Mouse (Mus musculus) forebrain, embryonic 10.5 days (tissue): Measurements from ENCODE around the gene Gpr89. TPM values are rescaled to one million over a fixed set of nuclear protein-coding genes. Genes with fewer than 3 reads are reported as not detected.
A peak's percentile ranks its signal among the peaks of the same experiment; 100 is the strongest.

Source experiments
- DNase-seq: peaks from one replicate; pipeline ENCODE4 v3.0.0-alpha.2; 2017; ENCODE audit warnings: low spot score; ENCODE audit errors: extremely low spot score
- H3K27ac ChIP-seq: fragments of 300-500 bp; sonication (generic); 2 replicates; pipeline ENCODE4 v1.5.1; 2016; ENCODE audit warnings: mild to moderate bottlenecking
- H3K27me3 ChIP-seq: fragments of 300-500 bp; sonication (generic); 2 replicates; pipeline ENCODE4 v1.6.1; 2016; ENCODE audit warnings: mild to moderate bottlenecking; ENCODE audit not compliant: poor library complexity, severe bottlenecking
- H3K36me3 ChIP-seq: fragments of 300-500 bp; sonication (generic); replicated peaks from 2 replicates; pipeline ENCODE4 v1.6.1; 2016; ENCODE audit warnings: mild to moderate bottlenecking, moderate library complexity
- H3K4me1 ChIP-seq: fragments of 300-500 bp; sonication (generic); 2 replicates; pipeline ENCODE4 v1.6.1; 2016
- H3K4me3 ChIP-seq: fragments of 300-500 bp; sonication (generic); 2 replicates; pipeline ENCODE4 v1.5.1; 2016; ENCODE audit warnings: mild to moderate bottlenecking, moderate library complexity
- H3K9me3 ChIP-seq: fragments of 300-500 bp; sonication (generic); 2 replicates; pipeline ENCODE4 v1.6.1; 2016; ENCODE audit warnings: mild to moderate bottlenecking, moderate library complexity
- WGBS: fragments of 180-500 bp; shearing (Covaris S2); methylation state at CpG from one replicate; pipeline ENCODE4 v1.1.7; 2016; 5-methylcytosine and 5-hydroxymethylcytosine counted together
- polyA plus RNA-seq: library from polyadenylated mRNA; unstranded; fragments of >200 nt; fragmentation: Nextera tagmentation; extraction: Ambion mirVana; gene quantifications from 2 replicates; pipeline ENCODE4 v1.2.1, GENCODE M21; 2016

Gpr89 gene
- 36.0 and 40.2 TPM in 2 replicates for polyA plus RNA-seq

GRCm38 (mm10) chr3:96904851-96905541, at the start of gene Gpr89:
Gene Gpr89, minus strand, starts transcription at chr3:96905346.
- Histone ChIP-seq H3K9me3 (no peaks in the 10 kb centered on the region), H3K27me3 (peaks cover 19% of the 10 kb centered on the region), H3K27ac (peak within 1 kb of the TSS; percentile 88), H3K36me3 (no peaks in the 10 kb centered on the region; the same call in 1 of the 2 replicates), H3K4me1 (peaks cover 15% of the 10 kb centered on the region), H3K4me3 (peak within 1 kb of the TSS; percentile 99)
- DNase-seq, result peak; percentile 95
- under 1% methylated on average over 40 of the region's 40 CpGs for WGBS

GRCm38 (mm10) chr3:96953489-96954233, 48.5 kb upstream of the Gpr89 start:
- no peak for DNase-seq
- Histone ChIP-seq H3K4me1 (no peaks in the 10 kb centered on the region; the same call in 1 of the 2 replicates), H3K27me3 (no peaks in the 10 kb centered on the region), H3K9me3 (no peaks in the 10 kb centered on the region), H3K27ac (no peak overlapping the region), H3K4me3 (no peak overlapping the region), H3K36me3 (no peaks in the 10 kb centered on the region)
- WGBS, result 70% methylated on average over 14 of the region's 14 CpGs

- Histone ChIP-seq H3K27me3 (no peaks in the 10 kb centered on the region), H3K9me3 (0 out of 2 replicates have a peak, but pooled peaks cover 5% of the 10 kb centered on the region), H3K4me1 (peaks cover 16% of the 10 kb centered on the region), H3K4me3 (no peak overlapping the region), H3K36me3 (no peaks in the 10 kb centered on the region), H3K27ac (no peak overlapping the region)
- WGBS, result 90% methylated on average over 2 of the region's 2 CpGs
- no peak for DNase-seq
Measured at GRCm38 (mm10) chr3:96942706-96943105, 37.6 kb upstream of the Gpr89 start.

GRCm38 (mm10) chr3:96938738-96939137, 33.6 kb upstream of the Gpr89 start:
- Histone ChIP-seq H3K9me3 (0 out of 2 replicates have a peak, but pooled peaks cover 5% of the 10 kb centered on the region), H3K36me3 (no peaks in the 10 kb centered on the region), H3K27ac (no peak overlapping the region), H3K4me3 (peak overlapping the region; percentile 41), H3K4me1 (peaks cover 28% of the 10 kb centered on the region), H3K27me3 (peaks cover 21% of the 10 kb centered on the region)
- WGBS, result 12% methylated on average over 11 of the region's 11 CpGs
- peak; percentile 82 for DNase-seq

GRCm38 (mm10) chr3:96937606-96938005, 32.5 kb upstream of the Gpr89 start:
- peaks cover 29% of the 10 kb centered on the region for H3K4me1 ChIP-seq
- no peak for DNase-seq
- no peak overlapping the region for H3K4me3 ChIP-seq
- no peaks in the 10 kb centered on the region for H3K9me3 ChIP-seq
- no peak overlapping the region for H3K27ac ChIP-seq
- H3K27me3 ChIP-seq, result peaks cover 22% of the 10 kb centered on the region
- 37% methylated on average over 5 of the region's 5 CpGs for WGBS
- no peaks in the 10 kb centered on the region for H3K36me3 ChIP-seq

GRCm38 (mm10) chr3:96936241-96936640, 31.1 kb upstream of the Gpr89 start:
- peaks cover 42% of the 10 kb centered on the region for H3K4me1 ChIP-seq
- H3K4me3 ChIP-seq, result no peak overlapping the region
- H3K27me3 ChIP-seq, result peaks cover 25% of the 10 kb centered on the region
- no peaks in the 10 kb centered on the region for H3K36me3 ChIP-seq
- no peaks in the 10 kb centered on the region for H3K9me3 ChIP-seq
- no peak overlapping the region for H3K27ac ChIP-seq
- no peak for DNase-seq
- 10% methylated on average over 6 of the region's 6 CpGs for WGBS

GRCm38 (mm10) chr3:96931261-96931681, 26.1 kb upstream of the Gpr89 start:
- no peaks in the 10 kb centered on the region for H3K9me3 ChIP-seq
- peak overlapping the region; percentile 13; the same call in 1 of the 2 replicates for H3K4me3 ChIP-seq
- peaks cover 26% of the 10 kb centered on the region for H3K4me1 ChIP-seq
- 18% methylated on average over 5 of the region's 5 CpGs for WGBS
- H3K27me3 ChIP-seq, result peaks cover 19% of the 10 kb centered on the region
- no peaks in the 10 kb centered on the region for H3K36me3 ChIP-seq
- DNase-seq, result peak; percentile 34
- H3K27ac ChIP-seq, result peak overlapping the region; percentile 60

GRCm38 (mm10) chr3:96925920-96926319, 20.8 kb upstream of the Gpr89 start, which contains the start of gene Gja8:
Gene Gja8, minus strand, starts transcription at chr3:96926020.
- H3K36me3 ChIP-seq, result no peaks in the 10 kb centered on the region

GRCm38 (mm10) chr3:96924631-96925030, 19.5 kb upstream of the Gpr89 start:
- DNase-seq, result no peak
- Histone ChIP-seq H3K36me3 (no peaks in the 10 kb centered on the region), H3K27ac (no peak overlapping the region), H3K4me3 (no peak overlapping the region), H3K4me1 (no peaks in the 10 kb centered on the region), H3K27me3 (no peaks in the 10 kb centered on the region), H3K9me3 (no peaks in the 10 kb centered on the region)
- 89% methylated on average over 4 of the region's 4 CpGs for WGBS

More at GRCm38 (mm10) chr3:96925920-96926319, 20.8 kb upstream of the Gpr89 start, which contains the start of gene Gja8:
- Histone ChIP-seq H3K27me3 (no peaks in the 10 kb centered on the region), H3K9me3 (no peaks in the 10 kb centered on the region), H3K4me3 (no peak within 1 kb of the TSS), H3K4me1 (peaks cover 9% of the 10 kb centered on the region), H3K27ac (no peak within 1 kb of the TSS)
- DNase-seq, result no peak
- WGBS, result 75% methylated on average over 6 of the region's 6 CpGs

- 89% methylated on average over 7 of the region's 7 CpGs for WGBS
- no peaks in the 10 kb centered on the region for H3K9me3 ChIP-seq
- H3K4me3 ChIP-seq, result no peak overlapping the region
- H3K4me1 ChIP-seq, result no peaks in the 10 kb centered on the region
- DNase-seq, result no peak
- no peaks in the 10 kb centered on the region for H3K27me3 ChIP-seq
- no peak overlapping the region for H3K27ac ChIP-seq
- H3K36me3 ChIP-seq, result no peaks in the 10 kb centered on the region
Measured at GRCm38 (mm10) chr3:96920991-96921390, 15.8 kb upstream of the Gpr89 start.

GRCm38 (mm10) chr3:96905592-96905991, 446 bp upstream of the Gpr89 start:
- no peak for DNase-seq
- H3K27ac ChIP-seq, result peak overlapping the region; percentile 88
- H3K27me3 ChIP-seq, result peaks cover 19% of the 10 kb centered on the region
- H3K4me3 ChIP-seq, result peak overlapping the region; percentile 99
- 51% methylated on average over 9 of the region's 9 CpGs for WGBS
- peaks cover 15% of the 10 kb centered on the region for H3K4me1 ChIP-seq
- no peaks in the 10 kb centered on the region for H3K9me3 ChIP-seq
- no peaks in the 10 kb centered on the region for H3K36me3 ChIP-seq

GRCm38 (mm10) chr3:96904393-96904792, 753 bp downstream of the Gpr89 start, which contains the start of gene Gja5:
Gene Gja5, plus strand, starts transcription at chr3:96904693.
- peaks cover 15% of the 10 kb centered on the region for H3K4me1 ChIP-seq
- H3K4me3 ChIP-seq, result peak within 1 kb of the TSS; percentile 99
- no peaks in the 10 kb centered on the region; the same call in 1 of the 2 replicates for H3K36me3 ChIP-seq
- WGBS, result 19% methylated on average over 14 of the region's 14 CpGs
- DNase-seq, result no peak
- no peaks in the 10 kb centered on the region for H3K9me3 ChIP-seq
- peak within 1 kb of the TSS; percentile 88 for H3K27ac ChIP-seq
- H3K27me3 ChIP-seq, result peaks cover 19% of the 10 kb centered on the region
